Mouse (Mus musculus): Measurements from ENCODE around the gene Gm9887.

Gene Gm9887

DNA sequence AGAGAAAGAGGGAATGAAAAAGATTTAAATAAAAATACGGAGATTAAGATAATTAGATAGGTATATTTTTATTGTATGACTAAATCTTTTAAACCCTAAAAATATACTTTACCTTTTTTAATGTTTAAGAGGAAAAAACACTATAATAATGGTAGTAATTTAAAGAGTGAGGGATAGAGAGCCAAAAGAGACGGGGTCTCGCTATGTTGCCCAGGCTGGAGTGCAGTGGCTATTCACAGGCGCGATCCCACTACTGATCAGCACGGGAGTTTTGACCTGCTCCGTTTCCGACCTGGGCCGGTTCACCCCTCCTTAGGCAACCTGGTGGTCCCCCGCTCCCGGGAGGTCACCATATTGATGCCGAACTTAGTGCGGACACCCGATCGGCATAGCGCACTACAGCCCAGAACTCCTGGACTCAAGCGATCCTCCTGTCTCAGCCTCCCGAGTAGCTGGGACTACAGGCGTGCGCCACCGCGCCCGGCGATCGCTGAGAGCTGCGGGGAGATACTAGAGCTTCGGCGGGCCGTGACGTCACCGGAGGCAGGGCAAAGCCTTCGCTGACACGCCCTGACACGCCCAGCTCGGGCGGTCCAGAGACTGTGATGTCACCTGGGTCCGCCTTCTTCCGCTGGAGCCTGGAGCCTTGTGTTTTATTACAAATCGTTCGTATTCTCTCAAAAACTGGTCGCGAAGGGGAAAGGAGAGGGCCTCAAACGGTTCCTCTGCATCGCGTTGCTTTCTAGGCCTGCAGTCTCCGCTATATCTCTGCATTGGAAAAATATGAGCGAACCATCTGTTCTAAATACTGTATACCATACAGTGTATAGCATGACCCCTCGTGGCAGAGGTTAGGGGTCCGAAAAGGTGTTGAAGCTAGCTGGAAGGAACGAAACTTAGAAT, 11.0 kb downstream of the Gm9887 start:
- peak; percentile 99 for DNase-seq (ENCODE audit: low read depth, low spot score)

DNA sequence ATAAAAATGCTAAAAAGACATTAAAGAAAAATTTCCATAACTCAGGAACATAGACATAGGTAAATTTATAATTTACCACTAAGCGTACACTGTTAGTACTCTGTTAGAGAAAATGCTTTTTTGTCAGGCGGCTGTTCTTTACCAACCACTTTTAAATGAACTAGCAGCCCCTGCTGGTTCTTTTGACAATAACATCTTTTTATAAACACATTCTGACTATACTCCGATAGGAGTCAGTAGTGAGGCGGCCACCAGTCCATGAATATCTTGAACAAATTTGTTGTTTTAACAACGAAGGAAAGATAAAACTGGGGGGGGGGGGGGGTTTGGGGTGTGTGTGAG, 11.6 kb downstream of the Gm9887 start:
- DNase-seq (ENCODE audit: low read depth, low spot score): peak; percentile 80

DNA sequence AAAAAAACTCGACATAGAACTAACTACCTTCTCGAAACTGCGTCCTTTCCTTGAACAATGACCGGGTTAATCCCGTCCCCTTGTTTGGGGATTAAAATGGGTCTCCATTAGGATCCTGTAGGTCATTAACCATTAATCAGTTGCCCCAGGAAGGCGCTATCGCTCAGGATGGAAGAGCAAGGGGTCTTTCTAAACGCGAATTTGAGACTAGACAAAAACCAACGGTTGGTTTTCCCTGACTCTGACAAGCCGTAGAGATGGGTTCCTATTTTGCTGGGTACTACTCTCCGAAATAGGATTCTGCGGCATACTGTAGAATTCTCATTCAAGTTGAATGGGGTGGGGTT, 15.0 kb downstream of the Gm9887 start:
- no peak for DNase-seq (ENCODE audit: low read depth, low spot score)

DNA sequence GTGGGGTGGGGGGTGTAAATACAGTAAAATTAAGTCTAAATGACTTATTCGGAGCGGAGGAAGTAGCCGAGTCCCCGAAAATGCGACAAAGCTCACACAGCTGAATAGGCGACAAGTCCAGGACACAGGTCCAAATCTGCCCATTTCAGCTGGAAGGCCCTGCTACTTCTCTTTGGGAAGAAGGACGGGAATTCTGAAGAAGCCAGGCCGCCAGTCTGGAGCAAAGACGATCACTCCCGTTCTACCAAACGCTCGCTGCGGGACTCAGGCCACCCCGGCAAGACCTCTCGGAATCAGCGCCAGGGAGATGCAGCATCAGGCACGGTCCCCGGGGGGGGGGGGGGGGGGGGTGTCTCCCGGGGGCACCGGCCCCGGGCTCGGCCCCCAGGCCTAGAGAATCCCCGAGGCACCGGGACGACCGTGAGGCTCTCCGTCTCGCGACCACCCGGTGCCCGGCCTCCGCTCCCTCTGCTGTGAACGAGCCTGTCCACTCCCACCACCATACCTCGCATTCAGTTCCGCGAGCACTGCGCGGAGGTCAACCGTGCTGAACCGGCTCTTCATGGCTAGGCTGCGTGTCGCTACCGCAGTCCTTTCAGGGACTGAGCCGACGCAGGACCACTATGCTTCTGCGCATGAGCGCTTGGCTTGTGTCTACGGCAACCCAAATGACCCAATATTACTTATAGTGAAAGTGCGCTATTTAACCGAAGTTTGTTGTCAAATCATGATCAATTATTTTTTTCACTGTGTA, 15.5 kb downstream of the Gm9887 start, which contains the start of gene Nemf:
TSS of gene Nemf (minus strand) at position 620 of the 754 bp plus-strand sequence.
- DNase-seq (ENCODE audit: low read depth, low spot score): peak; percentile 98

DNA sequence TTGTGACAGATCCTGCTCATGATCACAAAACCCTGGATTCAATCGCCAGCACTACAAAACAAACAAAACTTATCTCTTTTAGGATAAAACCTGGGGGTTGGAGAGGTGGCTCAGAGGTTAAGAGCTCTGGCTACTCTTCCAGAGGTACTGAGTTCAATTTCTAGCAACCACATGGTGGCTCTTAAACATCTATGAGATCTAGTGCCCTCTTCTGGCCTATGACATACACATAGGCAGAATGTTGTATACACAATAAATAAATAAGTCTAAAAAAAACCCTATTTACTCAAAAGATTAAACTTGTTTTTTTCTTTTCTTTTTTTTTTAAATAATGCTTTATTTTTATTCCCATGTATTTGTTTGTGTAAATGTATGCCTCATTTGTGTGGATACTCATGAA, 20.6 kb downstream of the Gm9887 start:
- no peak for DNase-seq (ENCODE audit: low read depth, low spot score)

DNA sequence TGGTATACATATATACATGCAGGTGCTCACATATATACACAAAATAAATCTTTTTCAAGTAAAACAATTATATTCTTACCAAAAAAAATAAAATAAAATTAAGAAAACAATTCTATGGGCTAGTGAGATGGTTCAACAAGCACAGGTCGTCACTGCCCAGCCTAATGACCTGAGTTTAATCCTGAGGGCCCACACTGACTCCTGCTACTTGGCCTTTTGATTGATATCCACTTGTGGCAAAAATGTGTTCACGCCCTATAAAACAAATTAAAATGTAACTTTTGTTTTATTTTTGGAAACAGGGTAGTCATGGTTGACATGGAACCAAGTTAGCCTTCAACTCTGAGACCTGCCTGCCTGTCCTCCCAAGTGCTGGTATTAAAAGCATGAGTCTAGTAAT, 22.3 kb downstream of the Gm9887 start:
- DNase-seq (ENCODE audit: low read depth, low spot score): no peak

DNA sequence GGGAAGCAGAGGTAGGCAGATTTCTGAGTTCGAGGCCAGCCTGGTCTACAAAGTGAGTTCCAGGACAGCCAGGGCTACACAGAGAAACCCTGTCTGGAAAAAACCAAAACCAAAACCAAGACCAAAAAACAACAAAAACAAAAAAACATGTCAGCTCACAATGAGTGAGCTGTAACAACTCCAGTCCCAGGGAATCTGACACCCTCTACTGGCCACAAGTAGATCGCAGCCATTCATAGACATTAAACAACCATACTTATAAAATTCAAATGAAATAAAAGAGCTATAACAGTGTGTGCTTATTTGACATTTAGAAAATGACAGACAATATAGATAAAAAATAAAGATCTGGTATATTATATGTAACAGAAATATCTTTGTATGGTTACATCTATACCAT, 38.7 kb downstream of the Gm9887 start:
- peak; percentile 43 for DNase-seq (ENCODE audit: low read depth, low spot score)

DNA sequence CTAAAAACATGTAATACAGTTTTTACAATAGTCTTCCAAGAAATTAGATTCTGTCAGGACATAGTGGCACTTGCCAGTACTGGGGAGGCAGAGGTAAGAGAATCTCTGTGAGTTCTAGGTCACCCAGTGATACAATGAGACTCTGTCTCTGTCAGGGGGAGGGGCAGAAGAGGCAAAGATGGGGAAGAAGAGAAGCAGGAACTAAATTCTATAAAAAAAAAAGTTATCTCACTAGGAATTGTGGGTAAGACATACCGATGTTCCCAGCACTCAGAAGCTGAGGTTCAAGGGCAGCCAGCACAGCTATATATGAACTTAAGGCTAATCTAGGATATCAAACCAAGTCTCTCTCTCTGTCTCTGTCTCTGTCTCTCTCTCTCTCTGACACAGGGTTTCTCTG, 40.1 kb downstream of the Gm9887 start:
- DNase-seq (ENCODE audit: low read depth, low spot score): no peak

DNA sequence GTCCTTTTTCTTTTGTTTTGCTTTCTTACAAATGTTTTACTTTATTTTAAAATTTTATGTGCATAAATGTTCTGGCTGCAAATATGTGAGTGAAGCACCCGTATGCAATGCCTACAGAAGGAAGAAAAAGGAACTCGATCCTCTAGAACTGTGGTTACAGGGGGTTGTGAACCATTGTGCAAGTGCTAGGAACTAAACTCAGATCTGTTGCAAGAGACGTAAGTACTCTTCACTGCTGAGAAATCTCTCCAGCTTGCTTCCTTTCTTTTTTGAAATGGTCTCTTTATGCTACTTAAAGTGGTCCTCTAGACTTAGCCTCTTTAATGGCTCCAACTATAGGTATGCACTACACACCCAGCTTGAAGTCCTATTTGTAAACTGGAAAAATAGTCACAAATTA, 41.1 kb downstream of the Gm9887 start:
- no peak for DNase-seq (ENCODE audit: low read depth, low spot score)

Measured in brain, adult 2 months (tissue).